Mouse (Mus musculus) MEL (cell line): Measurements from ENCODE around the gene Gsap.

ENCODE experiments used
- CTCF ChIP-seq, 3 experiments: IDR thresholded peaks in 2 of 3; conservative IDR thresholded peaks in 1 of 3; 2 replicates each; pipeline ENCODE4 v1.5.1; 2011 to 2012; ENCODE audit warnings: low read length in 3 of 3, low read depth in 2 of 3, mild to moderate bottlenecking in 2 of 3, improper control_type of control experiment in 1 of 3, inconsistent platforms in 1 of 3, mixed read lengths in 1 of 3, moderate library complexity in 1 of 3; ENCODE audit not compliant: control insufficient read depth in 1 of 3, insufficient read depth in 1 of 3, poor library complexity in 1 of 3, severe bottlenecking in 1 of 3
- EP300 ChIP-seq, 2 experiments: IDR thresholded peaks; 2 replicates each; pipeline ENCODE4 v1.6.1; 2011; ENCODE audit warnings: improper control_type of control experiment in 2 of 2, low read length in 2 of 2, low read depth in 1 of 2, mild to moderate bottlenecking in 1 of 2
- MAFK ChIP-seq: IDR thresholded peaks from 2 replicates; pipeline ENCODE4 v1.6.1; 2011; ENCODE audit warnings: low read depth, mild to moderate bottlenecking, low read length, improper control_type of control experiment, borderline replicate concordance
- MAX ChIP-seq: IDR thresholded peaks from 2 replicates; pipeline ENCODE4 v1.6.1; 2011; ENCODE audit warnings: low read length, improper control_type of control experiment
- NRF1 ChIP-seq: IDR thresholded peaks from 2 replicates; pipeline ENCODE4 v1.6.1; 2014; ENCODE audit warnings: low read depth, mild to moderate bottlenecking, inconsistent platforms, low read length, improper control_type of control experiment, moderate library complexity; ENCODE audit not compliant: poor library complexity, insufficient read depth, severe bottlenecking
- POLR2A ChIP-seq, 2 experiments: IDR thresholded peaks; 2 replicates each; pipeline ENCODE4 v1.6.1; 2011 to 2012; ENCODE audit warnings: low read length in 2 of 2, mild to moderate bottlenecking in 2 of 2, control low read depth in 1 of 2, improper control_type of control experiment in 1 of 2, low read depth in 1 of 2, moderate library complexity in 1 of 2; ENCODE audit not compliant: control insufficient read depth in 1 of 2, insufficient read depth in 1 of 2, poor library complexity in 1 of 2
- SIN3A ChIP-seq: IDR thresholded peaks from 2 replicates; pipeline ENCODE4 v1.6.1; 2012; ENCODE audit warnings: low read length, improper control_type of control experiment, inconsistent platforms
- TCF12 ChIP-seq: IDR thresholded peaks from 2 replicates; pipeline ENCODE4 v1.6.1; 2014; ENCODE audit warnings: low read depth, mild to moderate bottlenecking, inconsistent platforms, low read length, improper control_type of control experiment, moderate library complexity
- USF1 ChIP-seq: IDR thresholded peaks from 2 replicates; pipeline ENCODE4 v1.6.1; 2014; ENCODE audit warnings: low read depth, mild to moderate bottlenecking, inconsistent platforms, low read length, improper control_type of control experiment, moderate library complexity

DNA sequence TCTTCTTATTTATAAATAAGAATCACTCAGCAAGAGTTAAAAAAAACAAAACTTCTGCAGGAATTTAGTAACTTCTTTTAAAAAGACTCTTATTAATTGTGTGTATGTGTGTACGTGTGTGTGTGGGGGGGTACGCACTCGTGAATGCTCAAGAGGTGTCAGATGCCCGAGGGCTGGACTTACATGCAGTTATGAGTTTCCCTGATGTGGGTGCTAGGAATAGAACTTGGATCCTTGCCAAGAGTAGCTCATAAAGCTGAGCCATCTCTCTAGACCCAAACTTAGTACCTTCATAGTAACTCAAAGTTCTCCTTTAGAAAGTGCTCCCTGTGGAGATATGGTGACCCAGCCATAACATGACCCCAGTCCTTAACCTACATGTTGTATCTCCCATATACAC is 20.0 kb downstream of the Gsap start:
- TF ChIP-seq MAX (no peak), NRF1 (no peak), CTCF (IDR thresholded peaks at IDR 0.05 in 2 of 3, conservative IDR thresholded peaks at IDR 0.05 in 1 of 3; ENCODE audit: control insufficient read depth in 1 of 3, insufficient read depth in 1 of 3, low read depth in 2 of 3, low read length in 3 of 3, poor library complexity in 1 of 3, severe bottlenecking in 1 of 3) (no peak), POLR2A (IDR thresholded peaks at IDR 0.05; ENCODE audit: control insufficient read depth in 1 of 2, insufficient read depth in 1 of 2, low read depth in 1 of 2, low read length in 2 of 2, poor library complexity in 1 of 2) (no peak), USF1 (no peak), TCF12 (no peak), SIN3A (no peak), EP300 (IDR thresholded peaks at IDR 0.05; ENCODE audit: low read depth in 1 of 2, low read length in 2 of 2) (no peak), MAFK (no peak)
